Mouse (Mus musculus): ENCODE results near the gene Kif7.

Gene Kif7

GRCm38 (mm10) chr7:79715187-79715981 is at the start of gene Kif7:
Kif7 (minus strand) TSS chr7:79715720.
- peak; percentile 83 for DNase-seq (ENCODE audit: low read depth, low spot score)

GRCm38 (mm10) chr7:79762106-79762505 is 46.6 kb upstream of the Kif7 start:
- no peak for DNase-seq (ENCODE audit: low read depth, low spot score)

GRCm38 (mm10) chr7:79761124-79761876 is 45.8 kb upstream of the Kif7 start:
- no peak for DNase-seq (ENCODE audit: low read depth, low spot score)

GRCm38 (mm10) chr7:79759766-79760165 is 44.2 kb upstream of the Kif7 start:
- DNase-seq (ENCODE audit: low read depth, low spot score), result peak; percentile 58

DNA sequence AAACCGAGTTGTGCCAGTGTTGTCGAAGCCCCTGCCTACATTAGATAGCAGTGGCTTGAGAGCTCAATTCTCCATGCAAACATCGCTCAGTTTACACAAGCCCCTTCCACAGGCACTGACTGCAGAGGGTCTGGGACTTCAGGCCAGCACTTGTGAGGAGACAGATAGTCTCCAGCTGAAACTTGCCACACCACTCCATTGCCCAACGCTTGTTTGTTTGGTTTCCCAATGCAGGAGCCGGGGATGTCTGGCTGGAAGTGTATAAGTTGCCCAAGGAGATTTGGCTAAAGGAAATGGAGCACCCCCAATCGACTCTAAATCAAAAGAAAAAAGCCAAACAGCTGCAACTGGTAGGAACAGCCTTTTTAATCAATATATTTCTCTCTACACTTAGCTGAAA is 42.7 kb upstream of the Kif7 start:
- DNase-seq (ENCODE audit: low read depth, low spot score), result no peak

- peak; percentile 12 for DNase-seq (ENCODE audit: low read depth, low spot score)
Observed at GRCm38 (mm10) chr7:79756334-79756733, 40.8 kb upstream of the Kif7 start.

DNA sequence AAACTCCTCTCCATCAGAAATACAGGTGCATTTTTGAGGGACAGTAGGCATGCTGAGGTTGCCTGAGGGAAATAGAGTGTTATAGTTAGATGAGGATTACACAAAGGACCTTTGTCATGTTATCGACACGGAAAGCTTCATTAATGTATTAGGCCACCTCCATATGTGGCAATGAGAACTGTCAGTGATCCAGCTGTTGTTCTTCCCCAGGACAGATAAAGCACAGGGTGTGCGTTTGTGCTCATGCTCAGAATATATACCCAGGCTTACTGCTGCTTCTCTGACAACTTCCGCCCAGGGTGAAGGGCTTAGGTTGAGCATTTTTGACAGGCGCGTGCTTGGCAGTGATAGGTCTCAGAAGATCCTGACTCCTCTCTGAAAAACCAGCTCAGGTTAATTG is 34.0 kb upstream of the Kif7 start:
- no peak for DNase-seq (ENCODE audit: low read depth, low spot score)

- no peak for DNase-seq (ENCODE audit: low read depth, low spot score)
Observed at GRCm38 (mm10) chr7:79747659-79748058, 32.1 kb upstream of the Kif7 start.

DNA sequence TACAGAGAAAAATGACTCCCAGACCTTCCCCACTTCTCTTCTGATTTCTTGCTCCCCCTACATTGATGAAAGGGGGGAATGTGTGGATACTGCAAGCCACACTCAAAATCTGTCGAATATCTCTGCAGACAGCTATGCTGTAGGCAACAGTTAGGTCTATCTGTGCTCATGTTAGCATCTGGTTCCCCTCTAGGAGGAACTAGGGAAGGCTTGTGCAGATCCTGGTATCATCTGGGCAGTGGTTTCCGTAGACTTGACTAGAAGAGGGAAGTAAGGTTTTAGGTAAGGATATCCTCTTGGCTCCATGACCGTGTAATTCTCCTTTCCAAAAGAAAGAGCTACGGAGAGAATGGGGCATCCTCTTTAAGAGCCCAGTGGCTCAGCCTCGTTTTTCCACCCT is 29.1 kb upstream of the Kif7 start:
- no peak for DNase-seq (ENCODE audit: low read depth, low spot score)

DNA sequence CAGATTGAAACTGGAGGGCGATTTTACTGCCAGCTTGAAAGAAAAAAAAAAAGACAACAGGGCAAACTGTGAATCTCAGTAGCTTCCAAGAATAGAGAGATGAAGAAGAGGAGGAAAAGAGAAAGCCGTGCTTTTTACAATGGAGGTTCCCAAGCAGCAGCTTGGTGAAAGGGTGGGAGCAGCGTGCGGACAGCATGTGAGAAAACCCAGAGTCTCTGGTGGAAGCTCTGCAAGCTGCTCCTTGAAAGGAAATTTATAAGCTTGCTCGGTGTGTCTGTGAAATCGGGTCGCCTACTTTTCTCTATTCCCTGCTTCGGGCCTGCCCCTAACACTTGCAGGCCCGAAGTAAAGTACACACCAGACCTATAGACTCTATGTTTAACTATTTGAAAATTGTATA is 28.5 kb upstream of the Kif7 start:
- DNase-seq (ENCODE audit: low read depth, low spot score), result no peak

- peak; percentile 89 for DNase-seq (ENCODE audit: low read depth, low spot score)
Observed at GRCm38 (mm10) chr7:79742659-79743536, 27.4 kb upstream of the Kif7 start, which contains the start of the genes Pex11a and Wdr93. Pex11a (minus strand) TSS chr7:79743131. Wdr93 (plus strand) TSS chr7:79743163.

GRCm38 (mm10) chr7:79742277-79742658 is 26.7 kb upstream of the Kif7 start:
- no peak for DNase-seq (ENCODE audit: low read depth, low spot score)

DNA sequence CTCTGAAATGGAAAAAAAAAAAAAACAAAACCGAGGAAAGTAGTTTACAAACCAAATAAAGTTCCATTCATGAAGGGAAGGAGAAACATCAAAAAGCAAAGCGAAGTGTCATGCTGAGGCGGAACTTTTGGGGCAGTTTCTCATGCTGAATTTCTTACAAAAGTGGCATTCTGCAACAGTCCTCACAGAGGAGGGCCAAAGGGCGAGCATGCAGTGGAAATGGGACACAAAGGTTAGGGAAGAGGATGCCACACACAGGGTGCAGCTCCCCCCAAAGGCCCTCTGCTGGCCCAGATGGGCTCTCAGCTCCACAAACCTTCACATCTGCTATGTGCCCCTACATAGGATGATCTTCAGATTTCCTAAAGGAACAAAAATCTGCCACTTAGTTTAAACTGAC is 24.8 kb upstream of the Kif7 start:
- DNase-seq (ENCODE audit: low read depth, low spot score), result no peak

DNA sequence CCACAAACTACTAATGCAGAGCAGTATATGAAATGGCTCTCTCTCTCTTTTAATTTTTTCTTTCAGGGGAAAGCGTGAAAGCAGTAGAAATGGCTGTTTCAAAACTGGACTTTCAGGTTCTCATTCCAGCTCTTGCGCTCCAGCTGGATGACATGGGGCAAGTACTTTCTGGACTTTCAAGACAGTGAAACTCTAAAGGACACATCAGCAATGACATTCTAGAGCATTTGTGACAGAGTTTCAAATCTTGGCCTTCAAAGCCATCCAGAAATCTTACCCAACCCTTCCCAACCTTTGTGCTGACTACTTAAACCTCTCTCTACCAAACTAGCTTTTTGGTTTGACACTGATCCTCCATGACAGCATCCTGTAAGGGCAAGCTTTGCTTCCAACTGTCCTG is 23.4 kb upstream of the Kif7 start:
- no peak for DNase-seq (ENCODE audit: low read depth, low spot score)

DNA sequence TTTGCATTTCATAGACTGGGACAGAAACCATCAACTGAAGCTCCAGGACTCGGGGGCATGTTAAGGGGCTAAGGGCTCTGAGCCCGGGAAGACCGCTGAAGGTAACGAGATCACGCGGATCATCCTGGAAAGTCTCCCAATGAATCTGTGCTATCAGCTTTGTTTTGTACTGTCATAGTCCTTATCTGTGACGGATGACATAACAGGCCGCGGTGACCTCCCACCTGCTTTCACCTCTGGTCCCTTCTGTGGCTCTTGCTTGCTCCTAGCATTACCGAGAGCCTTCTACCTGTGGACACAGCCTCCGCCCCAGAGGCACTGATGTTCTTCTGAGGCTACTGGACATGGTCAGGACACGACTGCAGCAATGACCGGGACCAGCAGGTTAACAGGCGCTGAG is 21.0 kb upstream of the Kif7 start:
- DNase-seq (ENCODE audit: low read depth, low spot score), result no peak

GRCm38 (mm10) chr7:79734563-79734962 is 19.0 kb upstream of the Kif7 start:
- DNase-seq (ENCODE audit: low read depth, low spot score), result no peak

- no peak for DNase-seq (ENCODE audit: low read depth, low spot score)
Observed at GRCm38 (mm10) chr7:79732622-79733021, 17.1 kb upstream of the Kif7 start, which contains the start of gene Plin1. Plin1 (minus strand) TSS chr7:79732903.

- no peak for DNase-seq (ENCODE audit: low read depth, low spot score)
Observed at GRCm38 (mm10) chr7:79731438-79731837, 15.9 kb upstream of the Kif7 start.

- peak; percentile 56 for DNase-seq (ENCODE audit: low read depth, low spot score)
Observed at GRCm38 (mm10) chr7:79729743-79730370, 14.3 kb upstream of the Kif7 start.

- peak; percentile 84 for DNase-seq (ENCODE audit: low read depth, low spot score)
Observed at GRCm38 (mm10) chr7:79729169-79729568, 13.6 kb upstream of the Kif7 start.

GRCm38 (mm10) chr7:79728219-79728618 is 12.7 kb upstream of the Kif7 start:
- peak; percentile 83 for DNase-seq (ENCODE audit: low read depth, low spot score)
